Mouse (Mus musculus) CH12.LX (cell line): ENCODE measurements around the gene Psmb6. TPM values are rescaled to one million over a fixed set of nuclear protein-coding genes. Genes with fewer than 3 reads are reported as not detected.
A peak's percentile ranks its signal among the peaks of the same experiment; 100 is the strongest.

Experiments used
- DNase-seq: peaks from one replicate; pipeline ENCODE4 v3.0.0-alpha.2; 2013; ENCODE audit errors: extremely low read depth
- H3K27ac ChIP-seq: 2 replicates; pipeline ENCODE4 v1.5.1; 2012; ENCODE audit warnings: low read depth, mild to moderate bottlenecking, control low read depth, moderate library complexity; ENCODE audit not compliant: insufficient read depth
- H3K27me3 ChIP-seq: replicated peaks from 2 replicates; pipeline ENCODE3; 2012; ENCODE audit warnings: inconsistent platforms
- H3K36me3 ChIP-seq, 2 experiments: replicated peaks in 1 of 2; 2 replicates each; pipeline versions ENCODE3 to v1.6.1; 2012; ENCODE audit warnings: inconsistent platforms in 1 of 2, low read length in 1 of 2, mild to moderate bottlenecking in 1 of 2, mixed read lengths in 1 of 2, moderate library complexity in 1 of 2; ENCODE audit not compliant: control insufficient read depth in 1 of 2, insufficient read depth in 1 of 2
- H3K4me1 ChIP-seq, 2 experiments: 2 replicates each; pipeline ENCODE4 v1.6.1; 2012; ENCODE audit warnings: inconsistent platforms in 1 of 2, moderate library complexity in 1 of 2; ENCODE audit not compliant: insufficient read depth in 2 of 2, control insufficient read depth in 1 of 2
- H3K4me2 ChIP-seq: 2 replicates; pipeline ENCODE4 v1.6.1; 2012; ENCODE audit warnings: low read depth, mild to moderate bottlenecking, control low read depth; ENCODE audit not compliant: poor library complexity, insufficient read depth, severe bottlenecking
- H3K4me3 ChIP-seq, 3 experiments: fragments of 150-350 bp in 1 of 3; sonication (generic) in 1 of 3; replicated peaks in 1 of 3; 2 replicates each; pipeline versions ENCODE3 to v1.5.1; 2011 to 2012; ENCODE audit warnings: low read depth in 2 of 3, low read length in 2 of 3, mild to moderate bottlenecking in 2 of 3, moderate library complexity in 2 of 3, control low read depth in 1 of 3, improper control_type of control experiment in 1 of 3, inconsistent platforms in 1 of 3, mixed read lengths in 1 of 3; ENCODE audit not compliant: poor library complexity in 1 of 3
- H3K79me2 ChIP-seq: replicated peaks from 2 replicates; pipeline ENCODE4 v1.6.1; 2012; ENCODE audit warnings: mild to moderate bottlenecking, moderate library complexity; ENCODE audit not compliant: control insufficient read depth, poor library complexity, insufficient read depth, severe bottlenecking; ENCODE audit errors: extremely low read depth
- H3K9ac ChIP-seq: 2 replicates; pipeline ENCODE4 v1.6.1; 2012; ENCODE audit warnings: low read depth, mild to moderate bottlenecking, control low read depth, moderate library complexity; ENCODE audit not compliant: insufficient read depth
- H3K9me3 ChIP-seq: replicated peaks from 2 replicates; pipeline ENCODE3; 2012; ENCODE audit warnings: low read length, inconsistent platforms, mixed read lengths
- BHLHE40 ChIP-seq: IDR thresholded peaks from 2 replicates; pipeline ENCODE4 v1.6.1; 2011; ENCODE audit warnings: mild to moderate bottlenecking, low read depth, low read length, improper control_type of control experiment
- CHD1 ChIP-seq: IDR thresholded peaks from 2 replicates; pipeline ENCODE4 v1.6.1; 2012; ENCODE audit warnings: low read depth, low read length, improper control_type of control experiment, inconsistent platforms
- CHD2 ChIP-seq: IDR thresholded peaks from 2 replicates; pipeline ENCODE4 v1.6.1; 2011; ENCODE audit warnings: low read length, improper control_type of control experiment
- CTCF ChIP-seq, 2 experiments: IDR thresholded peaks in 1 of 2; conservative IDR thresholded peaks in 1 of 2; 2 replicates each; pipeline ENCODE4 v1.5.1; 2011 to 2012; ENCODE audit warnings: low read depth in 2 of 2, low read length in 2 of 2, improper control_type of control experiment in 1 of 2, inconsistent platforms in 1 of 2, mild to moderate bottlenecking in 1 of 2, moderate library complexity in 1 of 2
- E2F4 ChIP-seq: IDR thresholded peaks from 2 replicates; pipeline ENCODE4 v1.6.1; 2011; ENCODE audit warnings: low read depth, low read length, improper control_type of control experiment; ENCODE audit not compliant: insufficient replicate concordance
- ELF1 ChIP-seq: IDR thresholded peaks from 2 replicates; pipeline ENCODE4 v1.6.1; 2014; ENCODE audit warnings: low read depth, mild to moderate bottlenecking, inconsistent platforms, low read length, improper control_type of control experiment
- EP300 ChIP-seq: IDR thresholded peaks from 2 replicates; pipeline ENCODE4 v1.6.1; 2011; ENCODE audit warnings: low read length, improper control_type of control experiment
- ETS1 ChIP-seq: conservative IDR thresholded peaks from 2 replicates; pipeline ENCODE4 v1.6.1; 2012; ENCODE audit warnings: low read depth, mild to moderate bottlenecking, inconsistent platforms, low read length, improper control_type of control experiment, moderate library complexity
- HCFC1 ChIP-seq: IDR thresholded peaks from 2 replicates; pipeline ENCODE4 v1.6.1; 2012; ENCODE audit warnings: low read depth, mild to moderate bottlenecking, inconsistent platforms, low read length, improper control_type of control experiment
- IRF4 ChIP-seq: IDR thresholded peaks from 2 replicates; pipeline ENCODE4 v1.6.1; 2014; ENCODE audit warnings: low read depth, mild to moderate bottlenecking, inconsistent platforms, low read length, improper control_type of control experiment
- JUN ChIP-seq: IDR thresholded peaks from 2 replicates; pipeline ENCODE4 v1.6.1; 2011; ENCODE audit warnings: low read depth, mild to moderate bottlenecking, low read length, improper control_type of control experiment, moderate library complexity; ENCODE audit not compliant: insufficient read depth
- JUND ChIP-seq: conservative IDR thresholded peaks from 2 replicates; pipeline ENCODE4 v1.6.1; 2011; ENCODE audit warnings: low read depth, low read length, improper control_type of control experiment
- KAT2A ChIP-seq: IDR thresholded peaks from 2 replicates; pipeline ENCODE4 v1.6.1; 2012; ENCODE audit warnings: low read length, improper control_type of control experiment, inconsistent platforms; ENCODE audit not compliant: insufficient replicate concordance
- MAFK ChIP-seq: IDR thresholded peaks from 2 replicates; pipeline ENCODE4 v1.6.1; 2011; ENCODE audit warnings: low read length, improper control_type of control experiment; ENCODE audit not compliant: insufficient replicate concordance
- MAX ChIP-seq: IDR thresholded peaks from 2 replicates; pipeline ENCODE4 v1.6.1; 2011; ENCODE audit warnings: low read length, improper control_type of control experiment
- MAZ ChIP-seq: IDR thresholded peaks from 2 replicates; pipeline ENCODE4 v1.6.1; 2012; ENCODE audit warnings: low read depth, mild to moderate bottlenecking, inconsistent platforms, low read length, improper control_type of control experiment, moderate library complexity
- MEF2A ChIP-seq: IDR thresholded peaks from 2 replicates; pipeline ENCODE4 v1.6.1; 2014; ENCODE audit warnings: low read depth, mild to moderate bottlenecking, inconsistent platforms, low read length, improper control_type of control experiment, borderline replicate concordance
- MXI1 ChIP-seq: IDR thresholded peaks from 2 replicates; pipeline ENCODE4 v1.6.1; 2011; ENCODE audit warnings: mild to moderate bottlenecking, low read depth, low read length, improper control_type of control experiment
- MYC ChIP-seq: IDR thresholded peaks from 2 replicates; pipeline ENCODE4 v1.6.1; 2011; ENCODE audit warnings: low read depth, mild to moderate bottlenecking, improper control_type of control experiment, low read length
- NELFE ChIP-seq: IDR thresholded peaks from 2 replicates; pipeline ENCODE4 v1.6.1; 2011; ENCODE audit warnings: low read depth, low read length, improper control_type of control experiment
- NRF1 ChIP-seq: IDR thresholded peaks from 2 replicates; pipeline ENCODE4 v1.6.1; 2014; ENCODE audit warnings: low read depth, mild to moderate bottlenecking, inconsistent platforms, low read length, improper control_type of control experiment, moderate library complexity
- PAX5 ChIP-seq: IDR thresholded peaks from 2 replicates; pipeline ENCODE4 v1.6.1; 2012; ENCODE audit warnings: low read length, inconsistent platforms, mixed read lengths
- POLR2A ChIP-seq: IDR thresholded peaks from 2 replicates; pipeline ENCODE4 v1.6.1; 2011; ENCODE audit warnings: low read depth, mild to moderate bottlenecking, improper control_type of control experiment, low read length
- POLR2AphosphoS2 ChIP-seq: IDR thresholded peaks from 2 replicates; pipeline ENCODE4 v1.6.1; 2011; ENCODE audit warnings: low read depth, low read length, improper control_type of control experiment
- RCOR1 ChIP-seq: conservative IDR thresholded peaks from 2 replicates; pipeline ENCODE4 v1.6.1; 2012; ENCODE audit warnings: low read depth, mild to moderate bottlenecking, inconsistent platforms, low read length, improper control_type of control experiment
- SIN3A ChIP-seq: IDR thresholded peaks from 2 replicates; pipeline ENCODE4 v1.6.1; 2012; ENCODE audit warnings: low read length, improper control_type of control experiment, inconsistent platforms
- SMC3 ChIP-seq: IDR thresholded peaks from 2 replicates; pipeline ENCODE4 v1.6.1; 2011; ENCODE audit warnings: low read depth, low read length, improper control_type of control experiment
- USF1 ChIP-seq: IDR thresholded peaks from 2 replicates; pipeline ENCODE4 v1.6.1; 2014; ENCODE audit warnings: low read depth, mild to moderate bottlenecking, inconsistent platforms, low read length, improper control_type of control experiment
- ZC3H11A ChIP-seq: IDR thresholded peaks from 2 replicates; pipeline ENCODE4 v1.6.1; 2012; ENCODE audit warnings: low read depth, mild to moderate bottlenecking, inconsistent platforms, low read length, improper control_type of control experiment
- ZMIZ1 ChIP-seq: IDR thresholded peaks from 2 replicates; pipeline ENCODE4 v1.6.1; 2012; ENCODE audit warnings: low read depth, mild to moderate bottlenecking, inconsistent platforms, low read length, improper control_type of control experiment
- ZNF384 ChIP-seq: IDR thresholded peaks from 2 replicates; pipeline ENCODE4 v1.6.1; 2012; ENCODE audit warnings: low read depth, low read length, improper control_type of control experiment, inconsistent platforms
- dilution Hi-C: fragments of 300-500 bp; cut with MboI; formaldehyde crosslinking; loops from 2 replicates; pipeline ENCODE4 v1.14.3; 2020; ENCODE audit warnings: low sequenced_read_pairs; ENCODE audit not compliant: extremely low pct_unique_long_range_greater_than_20kb, extremely low pct_ligation_motif_present
- in situ Hi-C: fragments of 300-500 bp; cut with MboI; formaldehyde crosslinking; loops from 3 replicates; pipeline ENCODE4 v1.14.3; 2019; ENCODE audit warnings: low sequenced_read_pairs, low pct_ligation_motif_present, low pct_unique_long_range_greater_than_20kb, mixed read lengths
- polyA plus RNA-seq: library from polyadenylated mRNA; unstranded; fragments of >175 nt; gene quantifications from 2 replicates; pipeline ENCODE4 v1.2.1, GENCODE M21; 2012; ENCODE audit warnings: low read depth; ENCODE audit not compliant: insufficient read length
- total RNA-seq, 2 experiments: library from RNA; depleted of rRNA; stranded (reverse); fragments of 300-350 nt in 1 of 2; fragments of >200 nt in 1 of 2; gene quantifications; 2 replicates each; pipeline ENCODE4 v1.2.3; 2012 to 2014

Gene Psmb6
- total and polyA plus RNA-seq, 3 experiments: 779 to 921 (median 831) TPM

GRCm38 (mm10) chr11:70561937-70562286 lies 36.7 kb downstream of the Psmb6 start:
- DNase-seq: no peak
- no peak for TF ChIP-seq USF1
- TF ChIP-seq MEF2A: 0 out of 2 replicates have a peak, but pooled peaks have one; percentile 15
- no peak for TF ChIP-seq MAZ
- TF ChIP-seq MXI1: no peak
- TF ChIP-seq JUND: no peak
- TF ChIP-seq E2F4: no peak
- 0 out of 2 replicates have a peak, but pooled peaks have one; percentile 7 for TF ChIP-seq SMC3
- TF ChIP-seq HCFC1: no peak
- TF ChIP-seq PAX5: no peak
- peak in 1 of 2 experiments; percentile 12; a peak in 1 of 4 replicates for TF ChIP-seq CTCF (conservative IDR thresholded peaks at IDR 0.05 in 1 of 2, IDR thresholded peaks at IDR 0.05 in 1 of 2; ENCODE audit: low read depth in 2 of 2, low read length in 2 of 2)
- in situ Hi-C loops (loop anchor here (5.0 kb wide), 1 partner anchor 35 kb away; the partner anchor contains the start of gene Psmb6), dilution Hi-C loops (no loop called here)
- Histone ChIP-seq H3K27ac (no peak overlapping the region), H3K27me3 (no peaks in the 10 kb centered on the region), H3K36me3 (peaks cover 0 to 32% of the 10 kb centered on the region in 2 experiments), H3K4me2 (peak overlapping the region; percentile 72), H3K9me3 (no peaks in the 10 kb centered on the region), H3K79me2 (peaks cover 17% of the 10 kb centered on the region), H3K4me3 (peak overlapping the region; percentile 82 to 97 (median 91)), H3K4me1 (peaks cover 7 to 41% of the 10 kb centered on the region in 2 experiments; a peak in 3 of 4 replicates), H3K9ac (peak overlapping the region; percentile 78; the same call in 1 of the 2 replicates)

- Histone ChIP-seq H3K9ac (peak within 1 kb of the TSS; percentile 78), H3K27me3 (no peaks in the 10 kb centered on the region), H3K27ac (no peak within 1 kb of the TSS), H3K4me3 (peak within 1 kb of the TSS; percentile 82 to 97 (median 91)), H3K9me3 (no peaks in the 10 kb centered on the region), H3K36me3 (peaks cover 0 to 32% of the 10 kb centered on the region in 2 experiments), H3K4me1 (peaks cover 8 to 46% of the 10 kb centered on the region in 2 experiments; a peak in 3 of 4 replicates), H3K79me2 (peaks cover 17% of the 10 kb centered on the region), H3K4me2 (peak within 1 kb of the TSS; percentile 75)
- in situ Hi-C loops: loop anchor here (5.0 kb wide), 1 partner anchor 35 kb away; the partner anchor contains the start of gene Psmb6
- peak; percentile 88 for DNase-seq
- dilution Hi-C loops: no loop called here
- no peak for TF ChIP-seq RCOR1
- no peak for TF ChIP-seq EP300
- TF ChIP-seq POLR2A: peak; percentile 76
- no peak for TF ChIP-seq KAT2A
- peak; percentile 64; the same call in 1 of the 2 replicates for TF ChIP-seq BHLHE40
- no peak for TF ChIP-seq ZC3H11A
- peak; percentile 59; the same call in 1 of the 2 replicates for TF ChIP-seq CHD2
- TF ChIP-seq SIN3A: peak; percentile 89
- peak; percentile 58 for TF ChIP-seq USF1
- peak; percentile 97 for TF ChIP-seq NRF1
- TF ChIP-seq IRF4: peak; percentile 28; the same call in 1 of the 2 replicates
- no peak for TF ChIP-seq ZNF384
- peak; percentile 97 for TF ChIP-seq MXI1
- peak; percentile 86 for TF ChIP-seq MAX
- no peak for TF ChIP-seq ETS1
- TF ChIP-seq CHD1: no peak
- TF ChIP-seq ZMIZ1: peak; percentile 6; the same call in 1 of the 2 replicates
- TF ChIP-seq MAZ: peak; percentile 75; the same call in 1 of the 2 replicates
- no peak for TF ChIP-seq PAX5
- TF ChIP-seq POLR2AphosphoS2: no peak
- no peak for TF ChIP-seq HCFC1
- no peak for TF ChIP-seq MYC
- TF ChIP-seq JUN: no peak
- TF ChIP-seq MAFK: no peak
- TF ChIP-seq ELF1: peak; percentile 32
- peak; percentile 54; the same call in 1 of the 2 replicates for TF ChIP-seq MEF2A
- peak; percentile 89 for TF ChIP-seq NELFE
These were observed 37.3 kb downstream of the Psmb6 start, which contains the start of gene Mink1 for GRCm38 (mm10) chr11:70562287-70562994. Gene Mink1, plus strand, starts transcription at chr11:70562881.
